Mouse (Mus musculus) olfactory bulb, adult 2 months (tissue): ENCODE measurements at regions not wholly inside any gene's neighbourhood (a gene's known extent, or its start where the extent isn't known, plus 50 kb on each side); places are given as distances from the start of the nearest gene placed in this dataset.

Experiments
- H3K27ac ChIP-seq: fragments of 200-500 bp; 2 replicates; pipeline ENCODE4 v1.5.1; 2012; ENCODE audit warnings: low read depth, low read length; ENCODE audit not compliant: insufficient read depth
- H3K4me1 ChIP-seq: fragments of 200-500 bp; 2 replicates; pipeline ENCODE4 v1.6.1; 2012; ENCODE audit warnings: low read length; ENCODE audit not compliant: control insufficient read depth, insufficient read depth
- H3K4me3 ChIP-seq: fragments of 200-500 bp; 2 replicates; pipeline ENCODE4 v1.5.1; 2012; ENCODE audit warnings: mild to moderate bottlenecking, low read depth, low read length, moderate library complexity; ENCODE audit not compliant: insufficient read depth
- CTCF ChIP-seq: fragments of 200-500 bp; IDR thresholded peaks from 2 replicates; pipeline ENCODE4 v1.5.1; 2012; ENCODE audit warnings: low read depth, mild to moderate bottlenecking, low read length, moderate library complexity; ENCODE audit not compliant: insufficient read depth
- POLR2A ChIP-seq: fragments of 200-500 bp; IDR thresholded peaks from 2 replicates; pipeline ENCODE4 v1.6.1; 2012; ENCODE audit warnings: mild to moderate bottlenecking, low read depth, low read length, moderate library complexity; ENCODE audit not compliant: insufficient read depth
- WGBS: fragments of 180-500 bp; shearing (Covaris S2); methylation state at CpG from one replicate; pipeline ENCODE4 v1.1.7; 2018; 5-methylcytosine and 5-hydroxymethylcytosine counted together

- H3K27ac ChIP-seq: no peak overlapping the region
- no peak overlapping the region for H3K4me3 ChIP-seq
- no peak for TF ChIP-seq POLR2A
- no peak for TF ChIP-seq CTCF
- no peaks in the 10 kb centered on the region for H3K4me1 ChIP-seq
- WGBS: 76% methylated on average over 2 of the region's 2 CpGs
These were observed 448.9 kb upstream of the Cdh11 start for GRCm38 (mm10) chr8:103234374-103234773.

GRCm38 (mm10) chr8:103235614-103236013 lies 450.2 kb upstream of the Cdh11 start:
- Histone ChIP-seq H3K27ac (no peak overlapping the region), H3K4me1 (no peaks in the 10 kb centered on the region), H3K4me3 (no peak overlapping the region)
- TF ChIP-seq POLR2A (no peak), CTCF (no peak)
- 63% methylated on average over 1 of the region's 1 CpGs for WGBS

- no peak for TF ChIP-seq POLR2A
- TF ChIP-seq CTCF: no peak
These were observed 453.1 kb upstream of the Cdh11 start for GRCm38 (mm10) chr8:103238456-103238970.

GRCm38 (mm10) chr8:103244169-103244568 lies 458.7 kb upstream of the Cdh11 start:
- 79% methylated on average over 2 of the region's 2 CpGs for WGBS
- Histone ChIP-seq H3K4me1 (no peaks in the 10 kb centered on the region), H3K4me3 (no peak overlapping the region), H3K27ac (no peak overlapping the region)
- TF ChIP-seq POLR2A (no peak), CTCF (no peak)

More at GRCm38 (mm10) chr8:103238456-103238970, 453.1 kb upstream of the Cdh11 start:
- no peak overlapping the region for H3K27ac ChIP-seq
- H3K4me3 ChIP-seq: no peak overlapping the region
- no peaks in the 10 kb centered on the region for H3K4me1 ChIP-seq

- Histone ChIP-seq H3K4me3 (no peak overlapping the region), H3K4me1 (no peaks in the 10 kb centered on the region), H3K27ac (no peak overlapping the region)
- TF ChIP-seq CTCF (no peak), POLR2A (no peak)
- 92% methylated on average over 6 of the region's 6 CpGs for WGBS
These were observed 459.2 kb upstream of the Cdh11 start for GRCm38 (mm10) chr8:103244658-103245057.

GRCm38 (mm10) chr8:103245864-103246263 lies 460.4 kb upstream of the Cdh11 start:
- no peaks in the 10 kb centered on the region for H3K4me1 ChIP-seq
- no peak overlapping the region for H3K4me3 ChIP-seq
- WGBS: 62% methylated on average over 9 of the region's 9 CpGs
- no peak overlapping the region for H3K27ac ChIP-seq
- TF ChIP-seq POLR2A (no peak), CTCF (no peak)

GRCm38 (mm10) chr8:103261236-103261635 lies 475.8 kb upstream of the Cdh11 start:
- Histone ChIP-seq H3K27ac (no peak overlapping the region), H3K4me3 (no peak overlapping the region), H3K4me1 (no peaks in the 10 kb centered on the region)
- TF ChIP-seq POLR2A (no peak), CTCF (no peak)

GRCm38 (mm10) chr8:103270035-103270434 lies 484.6 kb upstream of the Cdh11 start:
- TF ChIP-seq POLR2A: no peak
- Histone ChIP-seq H3K4me3 (no peak overlapping the region), H3K27ac (no peak overlapping the region), H3K4me1 (no peaks in the 10 kb centered on the region)
- WGBS: 83% methylated on average over 3 of the region's 3 CpGs

- Histone ChIP-seq H3K4me1 (no peaks in the 10 kb centered on the region), H3K27ac (no peak overlapping the region), H3K4me3 (no peak overlapping the region)
- WGBS: 53% methylated on average over 9 of the region's 9 CpGs
- TF ChIP-seq POLR2A (no peak), CTCF (no peak)
These were observed 485.5 kb upstream of the Cdh11 start for GRCm38 (mm10) chr8:103270815-103271553.
